Mouse (Mus musculus) hindbrain, embryonic 13.5 days (tissue): ENCODE data around the gene Lmna. TPM values are rescaled to one million over a fixed set of nuclear protein-coding genes. Genes with fewer than 3 reads are reported as not detected.

ENCODE experiments used
- ATAC-seq: fragments of 200-750 bp; cut with Nextera tagmentation; 2 replicates; pipeline ENCODE4 v1.8.0; 2017; ENCODE audit warnings: moderate TSS enrichment; ENCODE audit not compliant: low FRiP score
- H3K27ac ChIP-seq: fragments of 300-500 bp; sonication (generic); 2 replicates; pipeline ENCODE4 v1.5.1; 2015; ENCODE audit warnings: inconsistent platforms, mild to moderate bottlenecking, moderate library complexity
- H3K27me3 ChIP-seq: fragments of 300-500 bp; sonication (generic); 2 replicates; pipeline ENCODE4 v1.6.1; 2015; ENCODE audit warnings: mild to moderate bottlenecking, inconsistent platforms
- H3K36me3 ChIP-seq: fragments of 300-500 bp; sonication (generic); 2 replicates; pipeline ENCODE4 v1.6.1; 2015; ENCODE audit warnings: mild to moderate bottlenecking, inconsistent platforms
- H3K4me1 ChIP-seq: fragments of 300-500 bp; sonication (generic); replicated peaks from 2 replicates; pipeline ENCODE4 v1.6.1; 2015; ENCODE audit warnings: inconsistent platforms
- H3K4me2 ChIP-seq: fragments of 300-500 bp; sonication (generic); 2 replicates; pipeline ENCODE4 v1.6.1; 2015; ENCODE audit warnings: inconsistent platforms, mild to moderate bottlenecking, moderate library complexity
- H3K4me3 ChIP-seq: fragments of 300-500 bp; sonication (generic); 2 replicates; pipeline ENCODE4 v1.5.1; 2015; ENCODE audit warnings: mild to moderate bottlenecking, inconsistent platforms
- H3K9ac ChIP-seq: fragments of 300-500 bp; sonication (generic); 2 replicates; pipeline ENCODE4 v1.6.1; 2015; ENCODE audit warnings: mild to moderate bottlenecking, inconsistent platforms
- H3K9me3 ChIP-seq: fragments of 300-500 bp; sonication (generic); 2 replicates; pipeline ENCODE4 v1.6.1; 2016; ENCODE audit warnings: inconsistent platforms
- WGBS: fragments of 180-500 bp; shearing (Covaris S2); methylation state at CpG from one replicate; pipeline ENCODE4 v1.1.7; 2015; 5-methylcytosine and 5-hydroxymethylcytosine counted together
- polyA plus RNA-seq: library from polyadenylated mRNA; unstranded; fragments of >200 nt; fragmentation: Nextera tagmentation; extraction: Ambion mirVana; gene quantifications from 2 replicates; pipeline ENCODE4 v1.2.1, GENCODE M21; 2015

Lmna gene
- polyA plus RNA-seq, result 31.9 and 35.0 TPM in 2 replicates

- H3K27ac ChIP-seq, result peak within 1 kb of the TSS; percentile 92
- peaks cover 6% of the 10 kb centered on the region; the same call in 1 of the 2 replicates for H3K27me3 ChIP-seq
- H3K4me3 ChIP-seq, result peak within 1 kb of the TSS; percentile 36
- H3K36me3 ChIP-seq, result no peaks in the 10 kb centered on the region
- H3K9ac ChIP-seq, result peak within 1 kb of the TSS; percentile 67
- no peaks in the 10 kb centered on the region for H3K9me3 ChIP-seq
- peak within 1 kb of the TSS; percentile 57 for H3K4me2 ChIP-seq
- peaks cover 44% of the 10 kb centered on the region for H3K4me1 ChIP-seq
- under 1% methylated on average over 30 of the region's 31 CpGs for WGBS
- ATAC-seq, result peak; percentile 96
These were observed at the start of gene Lmna for GRCm38 (mm10) chr3:88509692-88510420. Gene Lmna (minus strand): TSS chr3:88509956.

- Histone ChIP-seq H3K9ac (no peak overlapping the region), H3K27me3 (no peaks in the 10 kb centered on the region), H3K4me3 (no peak overlapping the region), H3K4me1 (peaks cover 25% of the 10 kb centered on the region), H3K27ac (no peak overlapping the region), H3K9me3 (no peaks in the 10 kb centered on the region), H3K4me2 (no peak overlapping the region), H3K36me3 (peaks cover 61% of the 10 kb centered on the region)
- no peak for ATAC-seq
- 97% methylated on average over 8 of the region's 8 CpGs for WGBS
These were observed 46.9 kb upstream of the Lmna start for GRCm38 (mm10) chr3:88556616-88557015.

GRCm38 (mm10) chr3:88555731-88556130 is 46.0 kb upstream of the Lmna start:
- Histone ChIP-seq H3K9ac (peak overlapping the region; percentile 58), H3K36me3 (peaks cover 52% of the 10 kb centered on the region), H3K4me1 (peaks cover 32% of the 10 kb centered on the region), H3K4me2 (0 out of 2 replicates have a peak overlapping the region, but pooled peaks have one; percentile 82), H3K4me3 (no peak overlapping the region), H3K27me3 (no peaks in the 10 kb centered on the region), H3K9me3 (no peaks in the 10 kb centered on the region), H3K27ac (no peak overlapping the region)
- no peak for ATAC-seq
- 99% methylated on average over 6 of the region's 6 CpGs for WGBS

- H3K4me1 ChIP-seq, result peaks cover 34% of the 10 kb centered on the region
- no peak overlapping the region for H3K27ac ChIP-seq
- ATAC-seq, result no peak
- H3K9ac ChIP-seq, result peak overlapping the region; percentile 58
- H3K4me3 ChIP-seq, result peak overlapping the region; percentile 84
- WGBS, result 86% methylated on average over 5 of the region's 5 CpGs
- peak overlapping the region; percentile 82 for H3K4me2 ChIP-seq
- H3K36me3 ChIP-seq, result peaks cover 46% of the 10 kb centered on the region
- H3K9me3 ChIP-seq, result no peaks in the 10 kb centered on the region
- H3K27me3 ChIP-seq, result no peaks in the 10 kb centered on the region
These were observed 45.4 kb upstream of the Lmna start for GRCm38 (mm10) chr3:88555069-88555605.

GRCm38 (mm10) chr3:88553880-88554586 is 44.3 kb upstream of the Lmna start:
- peak overlapping the region; percentile 82 for H3K4me2 ChIP-seq
- H3K27me3 ChIP-seq, result no peaks in the 10 kb centered on the region
- peak overlapping the region; percentile 95 for H3K27ac ChIP-seq
- no peaks in the 10 kb centered on the region for H3K9me3 ChIP-seq
- H3K9ac ChIP-seq, result peak overlapping the region; percentile 93
- H3K4me3 ChIP-seq, result peak overlapping the region; percentile 84
- peaks cover 35% of the 10 kb centered on the region for H3K36me3 ChIP-seq
- under 1% methylated on average over 39 of the region's 41 CpGs for WGBS
- peaks cover 34% of the 10 kb centered on the region for H3K4me1 ChIP-seq
- peak; percentile 59 for ATAC-seq

- Histone ChIP-seq H3K27me3 (no peaks in the 10 kb centered on the region), H3K4me3 (peak within 1 kb of the TSS; percentile 84), H3K4me2 (peak within 1 kb of the TSS; percentile 82), H3K27ac (peak within 1 kb of the TSS; percentile 95), H3K9me3 (no peaks in the 10 kb centered on the region), H3K9ac (peak within 1 kb of the TSS; percentile 93), H3K36me3 (peaks cover 29% of the 10 kb centered on the region), H3K4me1 (peaks cover 34% of the 10 kb centered on the region)
- peak; percentile 87 for ATAC-seq
- WGBS, result under 1% methylated on average over 20 of the region's 37 CpGs
These were observed 43.7 kb upstream of the Lmna start, which contains the start of gene Ubqln4 for GRCm38 (mm10) chr3:88553525-88553879. Gene Ubqln4 (plus strand): TSS chr3:88553758.

- Histone ChIP-seq H3K4me2 (peak within 1 kb of the TSS; percentile 82), H3K27me3 (no peaks in the 10 kb centered on the region), H3K36me3 (peaks cover 23% of the 10 kb centered on the region), H3K4me1 (peaks cover 34% of the 10 kb centered on the region), H3K4me3 (peak within 1 kb of the TSS; percentile 84), H3K9ac (peak within 1 kb of the TSS; percentile 93), H3K9me3 (no peaks in the 10 kb centered on the region), H3K27ac (peak within 1 kb of the TSS; percentile 95)
- ATAC-seq, result peak; percentile 89
- WGBS, result under 1% methylated on average over 48 of the region's 48 CpGs
These were observed 43.1 kb upstream of the Lmna start, which contains the start of gene Lamtor2 for GRCm38 (mm10) chr3:88552676-88553524. Gene Lamtor2 (minus strand): TSS chr3:88553074.

GRCm38 (mm10) chr3:88552082-88552645 is 42.4 kb upstream of the Lmna start:
- 28% methylated on average over 16 of the region's 16 CpGs for WGBS
- ATAC-seq, result no peak
- H3K4me1 ChIP-seq, result peaks cover 34% of the 10 kb centered on the region
- H3K4me2 ChIP-seq, result peak overlapping the region; percentile 82
- peak overlapping the region; percentile 95 for H3K27ac ChIP-seq
- H3K9ac ChIP-seq, result peak overlapping the region; percentile 93
- H3K9me3 ChIP-seq, result no peaks in the 10 kb centered on the region
- H3K27me3 ChIP-seq, result no peaks in the 10 kb centered on the region
- peak overlapping the region; percentile 84 for H3K4me3 ChIP-seq
- H3K36me3 ChIP-seq, result peaks cover 18% of the 10 kb centered on the region

GRCm38 (mm10) chr3:88551586-88551985 is 41.8 kb upstream of the Lmna start:
- Histone ChIP-seq H3K4me3 (peak overlapping the region; percentile 84), H3K4me2 (peak overlapping the region; percentile 82), H3K27ac (no peak overlapping the region), H3K9ac (peak overlapping the region; percentile 93), H3K4me1 (peaks cover 34% of the 10 kb centered on the region), H3K27me3 (no peaks in the 10 kb centered on the region), H3K36me3 (peaks cover 12% of the 10 kb centered on the region), H3K9me3 (no peaks in the 10 kb centered on the region)
- WGBS, result 90% methylated on average over 4 of the region's 4 CpGs
- no peak for ATAC-seq

- Histone ChIP-seq H3K36me3 (no peaks in the 10 kb centered on the region), H3K4me2 (no peak within 1 kb of the TSS), H3K9me3 (no peaks in the 10 kb centered on the region), H3K4me3 (no peak within 1 kb of the TSS), H3K4me1 (peaks cover 18% of the 10 kb centered on the region), H3K9ac (no peak within 1 kb of the TSS), H3K27me3 (no peaks in the 10 kb centered on the region), H3K27ac (no peak within 1 kb of the TSS)
- WGBS, result 55% methylated on average over 18 of the region's 18 CpGs
- no peak for ATAC-seq
These were observed 38.6 kb upstream of the Lmna start, which contains the start of gene Rab25 for GRCm38 (mm10) chr3:88548180-88548917. Gene Rab25 (minus strand): TSS chr3:88548300.
